Mouse (Mus musculus) embryonic fibroblast, embryonic 13.5 days (primary cell): ENCODE measurements around the gene Ogfrl1.

Experiments
- CTCF ChIP-seq: IDR thresholded peaks from 2 replicates; pipeline ENCODE4 v1.5.1; 2011; ENCODE audit warnings: mild to moderate bottlenecking, control low read depth, low read length, moderate library complexity, borderline replicate concordance; ENCODE audit not compliant: insufficient read depth
- POLR2A ChIP-seq: IDR thresholded peaks from 2 replicates; pipeline ENCODE4 v1.6.1; 2011; ENCODE audit warnings: low read depth, mild to moderate bottlenecking, control low read depth, low read length, moderate library complexity

DNA sequence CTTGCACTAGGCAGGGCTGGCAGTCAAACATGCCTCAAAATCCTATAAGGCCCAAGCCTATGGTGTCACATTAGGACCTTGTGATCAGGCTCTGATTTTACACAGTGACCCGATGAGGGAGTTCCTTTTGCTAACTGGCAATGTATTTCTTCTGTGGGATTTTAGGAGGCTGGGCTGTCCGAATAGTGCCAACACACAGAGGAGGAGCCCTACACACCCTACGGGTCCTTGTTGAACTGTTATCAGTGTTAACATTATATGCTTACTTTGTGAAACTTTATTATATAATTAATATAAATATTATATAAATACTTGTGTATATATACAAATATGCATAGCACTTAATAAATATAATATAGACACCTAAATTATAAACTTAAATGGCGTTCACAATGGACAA, 62.5 kb downstream of the Ogfrl1 start:
- no peak for TF ChIP-seq POLR2A
- TF ChIP-seq CTCF: no peak
